Mouse (Mus musculus): Measurements from ENCODE around the gene Tmub1. TPM values are rescaled to one million over a fixed set of nuclear protein-coding genes. Genes with fewer than 3 reads are reported as not detected.

Tmub1 gene
- total and polyA plus RNA-seq, 2 experiments from 2014 or later, result 50.0 to 78.4 TPM

- no peak for DNase-seq (ENCODE audit: low spot score)
- Histone ChIP-seq H3K27me3 (ENCODE audit: insufficient read depth, low read length) (no peaks in the 10 kb centered on the region), H3K9ac (replicated peaks; ENCODE audit: low read length) (no peak overlapping the region), H3K4me1 (ENCODE audit: insufficient read depth, low read length) (peaks cover 38% of the 10 kb centered on the region), H3K4me3 (ENCODE audit: low read length) (no peak overlapping the region), H3K36me3 (ENCODE audit: insufficient read depth, low read length) (no peaks in the 10 kb centered on the region), H3K27ac (0 out of 2 replicates have a peak overlapping the region, but pooled peaks have one; percentile 32), H3K9me3 (ENCODE audit: low read length) (no peaks in the 10 kb centered on the region), H3K4me2 (ENCODE audit: low read depth, low read length) (peak overlapping the region; percentile 98)
- no peak for ATAC-seq
- no peak for TF ChIP-seq CTCF (IDR thresholded peaks at IDR 0.05; ENCODE audit: low read depth)
- WGBS, result 53% methylated on average over 7 of the region's 7 CpGs
Observed at GRCm38 (mm10) chr5:24455613-24456012, 8.0 kb upstream of the Tmub1 start.

GRCm38 (mm10) chr5:24455076-24455475, 7.4 kb upstream of the Tmub1 start:
- no peak overlapping the region for H3K27ac ChIP-seq
- ATAC-seq (no peak), DNase-seq (ENCODE audit: low spot score) (no peak)
- no peaks in the 10 kb centered on the region for H3K9me3 ChIP-seq (ENCODE audit: low read length)
- no peak overlapping the region for H3K4me3 ChIP-seq (ENCODE audit: low read length)
- no peaks in the 10 kb centered on the region for H3K36me3 ChIP-seq (ENCODE audit: insufficient read depth, low read length)
- H3K27me3 ChIP-seq (ENCODE audit: insufficient read depth, low read length), result no peaks in the 10 kb centered on the region
- no peak overlapping the region for H3K9ac ChIP-seq (replicated peaks; ENCODE audit: low read length)
- H3K4me1 ChIP-seq (ENCODE audit: insufficient read depth, low read length), result peaks cover 38% of the 10 kb centered on the region
- TF ChIP-seq CTCF (IDR thresholded peaks at IDR 0.05; ENCODE audit: low read depth), result no peak
- peak overlapping the region; percentile 98 for H3K4me2 ChIP-seq (ENCODE audit: low read depth, low read length)
- 60% methylated on average over 3 of the region's 3 CpGs for WGBS

- no peak for TF ChIP-seq CTCF (IDR thresholded peaks at IDR 0.05; ENCODE audit: low read depth)
- peaks cover 38% of the 10 kb centered on the region for H3K4me1 ChIP-seq (ENCODE audit: insufficient read depth, low read length)
Observed at GRCm38 (mm10) chr5:24453985-24454303, 6.3 kb upstream of the Tmub1 start.

GRCm38 (mm10) chr5:24453283-24453984, 5.8 kb upstream of the Tmub1 start:
- peak overlapping the region; percentile 98 for H3K4me2 ChIP-seq (ENCODE audit: low read depth, low read length)
- H3K27me3 ChIP-seq (ENCODE audit: insufficient read depth, low read length), result no peaks in the 10 kb centered on the region
- peaks cover 38% of the 10 kb centered on the region for H3K4me1 ChIP-seq (ENCODE audit: insufficient read depth, low read length)
- H3K4me3 ChIP-seq (ENCODE audit: low read length), result peak overlapping the region; percentile 87
- ATAC-seq, result no peak
- H3K36me3 ChIP-seq (ENCODE audit: insufficient read depth, low read length), result no peaks in the 10 kb centered on the region
- H3K9me3 ChIP-seq (ENCODE audit: low read length), result no peaks in the 10 kb centered on the region
- peak; percentile 70 for DNase-seq (ENCODE audit: low spot score)
- TF ChIP-seq CTCF (IDR thresholded peaks at IDR 0.05; ENCODE audit: low read depth), result 0 out of 2 replicates have a peak, but pooled peaks have one; percentile 11
- H3K27ac ChIP-seq, result peak overlapping the region; percentile 90
- 5% methylated on average over 5 of the region's 5 CpGs for WGBS
- H3K9ac ChIP-seq (replicated peaks; ENCODE audit: low read length), result peak overlapping the region; percentile 92

More at GRCm38 (mm10) chr5:24453985-24454303, 6.3 kb upstream of the Tmub1 start:
- H3K9ac ChIP-seq (replicated peaks; ENCODE audit: low read length), result peak overlapping the region; percentile 92; the same call in 1 of the 2 replicates
- peak overlapping the region; percentile 98 for H3K4me2 ChIP-seq (ENCODE audit: low read depth, low read length)
- no peaks in the 10 kb centered on the region for H3K36me3 ChIP-seq (ENCODE audit: insufficient read depth, low read length)
- H3K27ac ChIP-seq, result peak overlapping the region; percentile 90
- H3K4me3 ChIP-seq (ENCODE audit: low read length), result peak overlapping the region; percentile 87
- ATAC-seq, result no peak
- 5% methylated on average over 2 of the region's 2 CpGs for WGBS
- no peaks in the 10 kb centered on the region for H3K9me3 ChIP-seq (ENCODE audit: low read length)
- no peaks in the 10 kb centered on the region for H3K27me3 ChIP-seq (ENCODE audit: insufficient read depth, low read length)
- DNase-seq (ENCODE audit: low spot score), result no peak

DNA sequence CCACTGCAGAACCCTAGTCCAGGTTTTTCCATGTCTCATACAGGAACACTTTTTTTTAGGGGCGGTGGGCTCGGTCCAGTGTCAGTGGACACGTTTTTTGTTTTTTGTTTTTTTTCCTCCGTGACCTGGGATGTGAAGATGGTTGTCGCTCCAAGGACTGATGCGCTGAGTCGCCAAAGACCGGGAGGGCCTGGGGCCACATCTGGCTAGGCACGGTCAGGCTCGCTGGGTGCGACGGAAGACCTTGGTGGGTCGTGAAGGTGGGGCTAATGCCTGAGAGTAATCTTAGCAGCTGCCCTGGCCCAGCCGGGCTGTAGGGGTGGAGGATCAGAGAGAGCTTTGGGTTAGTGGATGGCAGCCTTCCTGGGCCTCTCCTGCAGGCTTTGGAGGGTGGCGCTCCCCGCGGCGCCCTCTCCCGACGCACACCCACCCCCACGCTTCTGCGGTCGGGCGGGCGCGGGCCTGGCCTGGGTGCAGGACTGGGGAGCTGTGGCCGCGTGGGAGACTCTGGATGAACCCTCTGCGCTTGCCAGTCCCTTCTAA, 5.1 kb upstream of the Tmub1 start:
- ATAC-seq, result no peak; the same call in 1 of the 2 replicates
- Histone ChIP-seq H3K4me3 (ENCODE audit: low read length) (peak overlapping the region; percentile 87), H3K4me1 (ENCODE audit: insufficient read depth, low read length) (peaks cover 38% of the 10 kb centered on the region), H3K9me3 (ENCODE audit: low read length) (no peaks in the 10 kb centered on the region), H3K4me2 (ENCODE audit: low read depth, low read length) (peak overlapping the region; percentile 98), H3K27ac (peak overlapping the region; percentile 90), H3K36me3 (ENCODE audit: insufficient read depth, low read length) (no peaks in the 10 kb centered on the region), H3K9ac (replicated peaks; ENCODE audit: low read length) (peak overlapping the region; percentile 92), H3K27me3 (ENCODE audit: insufficient read depth, low read length) (no peaks in the 10 kb centered on the region)
- DNase-seq (ENCODE audit: low spot score), result no peak
- TF ChIP-seq CTCF (IDR thresholded peaks at IDR 0.05; ENCODE audit: low read depth), result no peak; the same call in 1 of the 2 replicates
- WGBS, result under 1% methylated on average over 29 of the region's 29 CpGs

DNA sequence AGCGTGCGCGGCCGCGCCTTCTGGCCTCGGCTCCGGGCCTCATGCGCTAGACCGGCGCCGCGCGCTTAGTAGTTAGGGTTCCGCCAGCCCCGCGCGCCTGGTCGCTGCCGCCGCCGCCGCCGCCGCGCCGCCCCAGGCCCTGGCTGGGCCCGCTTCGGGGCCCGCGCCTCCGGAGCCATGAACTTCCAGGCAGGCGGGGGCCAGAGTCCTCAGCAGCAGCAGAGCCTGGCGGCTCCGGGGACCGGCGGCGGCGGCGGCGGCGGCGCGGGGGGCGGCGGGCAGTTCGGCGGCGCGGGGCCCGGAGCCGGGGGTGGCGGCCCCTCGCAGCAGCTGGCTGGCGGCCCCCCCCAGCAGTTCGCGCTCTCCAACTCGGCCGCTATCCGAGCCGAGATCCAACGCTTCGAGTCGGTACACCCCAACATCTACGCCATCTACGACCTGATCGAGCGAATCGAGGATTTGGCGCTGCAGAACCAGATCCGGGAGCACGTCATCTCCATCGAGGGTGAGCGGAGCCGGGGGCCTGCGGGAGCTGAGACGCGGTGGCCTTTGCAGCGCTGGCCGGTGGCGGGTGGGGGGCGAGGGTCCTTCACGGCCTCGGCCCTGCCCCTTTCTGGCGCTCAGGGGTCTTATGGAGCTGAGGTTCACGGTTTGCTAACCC, 4.5 kb upstream of the Tmub1 start, which contains the start of gene Agap3:
Agap3 (plus strand) TSS at position 148 of the 661 bp plus-strand sequence.
- peaks cover 38% of the 10 kb centered on the region for H3K4me1 ChIP-seq (ENCODE audit: insufficient read depth, low read length)
- H3K9ac ChIP-seq (replicated peaks; ENCODE audit: low read length), result peak within 1 kb of the TSS; percentile 92
- TF ChIP-seq CTCF (IDR thresholded peaks at IDR 0.05; ENCODE audit: low read depth), result no peak
- peak; percentile 2 for ATAC-seq
- no peaks in the 10 kb centered on the region for H3K36me3 ChIP-seq (ENCODE audit: insufficient read depth, low read length)
- peak within 1 kb of the TSS; percentile 98 for H3K4me2 ChIP-seq (ENCODE audit: low read depth, low read length)
- H3K27me3 ChIP-seq (ENCODE audit: insufficient read depth, low read length), result no peaks in the 10 kb centered on the region
- peak within 1 kb of the TSS; percentile 87 for H3K4me3 ChIP-seq (ENCODE audit: low read length)
- no peaks in the 10 kb centered on the region for H3K9me3 ChIP-seq (ENCODE audit: low read length)
- peak; percentile 67 for DNase-seq (ENCODE audit: low spot score)
- WGBS, result 2% methylated on average over 63 of the region's 85 CpGs
- H3K27ac ChIP-seq, result peak within 1 kb of the TSS; percentile 90

Measured in hindbrain, postnatal 0 days (tissue).